Mouse (Mus musculus) lung, adult 2 months (tissue): Measurements from ENCODE around the gene Wdfy1.

Experiments
- CTCF ChIP-seq: fragments of 200-500 bp; IDR thresholded peaks from 2 replicates; pipeline ENCODE4 v1.5.1; 2011; ENCODE audit warnings: mild to moderate bottlenecking, low read length, control low read depth; ENCODE audit not compliant: insufficient read depth
- POLR2A ChIP-seq: fragments of 200-500 bp; IDR thresholded peaks from 2 replicates; pipeline ENCODE4 v1.6.1; 2011; ENCODE audit warnings: low read depth, mild to moderate bottlenecking, control low read depth, low read length, borderline replicate concordance; ENCODE audit errors: extremely low read depth

- TF ChIP-seq CTCF (no peak), POLR2A (no peak)
These were observed 71.3 kb downstream of the Wdfy1 start for GRCm38 (mm10) chr1:79704672-79705071.
